Mouse (Mus musculus) adrenal gland, postnatal 25 days (tissue): Measurements from ENCODE around the gene Foxd1. TPM values are rescaled to one million over a fixed set of nuclear protein-coding genes. Genes with fewer than 3 reads are reported as not detected.

Experiments
- DNase-seq: peaks from one replicate; pipeline ENCODE4 v3.0.0; 2021; ENCODE audit warnings: mixed read lengths
- long read RNA-seq: library from polyadenylated mRNA; stranded (forward); transcript quantifications from one replicate; pipeline ENCODE4 v2.0.0, GENCODE M21; 2021
- total RNA-seq: library from RNA; stranded (reverse); gene quantifications from 2 replicates; pipeline ENCODE4 v1.2.3, GENCODE M21; 2021

The Foxd1 gene
- total RNA-seq: 0.30 and 0.48 TPM in 2 replicates
- long read RNA-seq, full-length matches to known transcripts: 3 of 3 reads
- long read RNA-seq, partial matches to known transcripts: 0 of 3 reads
- long read RNA-seq, other reads (novel, unspliced or antisense): 0 of 3 reads

GRCm38 (mm10) chr13:98354090-98354801, at the start of gene Foxd1:
Gene Foxd1, plus strand, starts transcription at chr13:98354242.
- peak; percentile 37 for DNase-seq

DNA sequence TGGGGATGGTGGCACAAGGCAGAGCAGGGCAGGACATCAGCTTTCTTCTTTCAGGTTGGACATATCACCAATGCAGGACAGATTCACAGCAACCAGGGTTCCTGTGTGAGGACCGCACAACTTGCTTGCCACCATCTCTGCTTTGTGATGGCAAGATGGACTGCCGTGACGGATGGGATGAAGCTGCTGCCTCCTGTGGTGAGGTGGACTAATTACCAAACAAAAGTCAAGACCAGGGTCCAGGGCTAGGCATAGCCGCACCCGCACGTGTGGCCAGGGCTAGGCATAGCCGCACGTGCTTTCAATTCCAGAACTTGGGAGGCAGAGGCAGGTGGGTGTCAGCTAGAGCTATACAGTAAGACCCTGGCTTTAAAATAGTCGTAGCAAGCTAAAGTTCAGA, 48.8 kb upstream of the Foxd1 start:
- no peak for DNase-seq

DNA sequence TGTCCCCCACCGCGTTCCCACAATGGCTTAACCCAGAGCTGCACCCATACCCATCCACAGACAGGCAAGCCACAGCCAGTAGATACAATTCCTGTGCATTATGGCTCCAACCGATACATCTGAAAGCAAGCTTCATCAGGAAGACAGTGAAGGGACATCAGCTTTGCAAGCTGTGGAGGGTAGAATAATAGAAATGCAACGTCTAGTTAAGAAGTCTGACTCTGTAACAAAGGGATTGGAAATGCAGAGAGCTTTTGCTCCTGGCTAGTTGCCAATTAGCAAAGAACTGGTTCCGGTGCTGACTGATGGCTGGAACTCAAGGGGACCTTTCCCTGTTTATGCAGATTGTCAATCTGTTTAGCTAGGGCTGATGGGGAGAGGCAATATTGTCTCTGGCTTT, 47.6 kb upstream of the Foxd1 start:
- no peak for DNase-seq

GRCm38 (mm10) chr13:98306852-98307475, 47.1 kb upstream of the Foxd1 start:
- no peak for DNase-seq

GRCm38 (mm10) chr13:98308004-98308403, 46.0 kb upstream of the Foxd1 start:
- no peak for DNase-seq

DNA sequence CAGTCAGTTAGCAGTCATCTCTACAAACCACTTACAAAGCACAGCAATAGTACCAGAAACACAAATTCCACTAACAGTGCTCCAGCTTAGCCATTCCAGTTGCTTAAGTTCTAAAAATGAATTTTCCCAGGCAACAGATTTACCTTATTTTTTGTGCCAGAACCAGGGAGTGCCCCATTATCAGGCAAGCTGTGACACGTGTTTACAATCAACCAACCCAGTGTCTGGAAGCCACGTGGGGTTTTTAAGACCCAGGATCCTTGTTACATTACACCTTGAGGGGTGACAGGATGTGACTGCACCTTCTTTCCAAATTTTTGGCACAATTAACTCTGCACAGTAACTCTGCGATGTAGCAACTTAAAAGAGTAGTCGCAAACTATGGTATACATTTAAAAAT, 45.3 kb upstream of the Foxd1 start:
- DNase-seq: no peak

GRCm38 (mm10) chr13:98311597-98311996, 42.4 kb upstream of the Foxd1 start:
- no peak for DNase-seq

- no peak for DNase-seq
These were observed 40.4 kb upstream of the Foxd1 start for GRCm38 (mm10) chr13:98313631-98314030.

DNA sequence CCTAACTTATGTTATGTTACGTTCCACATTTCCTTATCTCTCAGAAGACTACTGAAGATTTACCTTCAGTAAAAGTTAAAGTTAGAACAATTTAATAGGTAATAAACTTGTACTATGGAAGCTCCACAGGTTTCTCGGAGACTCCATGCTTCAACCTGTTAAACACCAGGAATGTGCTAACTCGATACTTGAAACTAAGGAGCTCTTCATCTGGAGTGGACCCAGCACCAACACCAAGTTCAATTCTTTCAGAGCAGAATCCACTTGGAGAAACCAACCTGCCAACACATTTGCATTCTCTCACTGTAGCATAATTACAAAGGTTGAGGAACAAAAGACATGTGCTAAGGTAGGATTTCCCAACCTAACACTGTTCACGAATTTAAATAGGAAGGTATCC, 38.9 kb upstream of the Foxd1 start:
- DNase-seq: no peak

DNA sequence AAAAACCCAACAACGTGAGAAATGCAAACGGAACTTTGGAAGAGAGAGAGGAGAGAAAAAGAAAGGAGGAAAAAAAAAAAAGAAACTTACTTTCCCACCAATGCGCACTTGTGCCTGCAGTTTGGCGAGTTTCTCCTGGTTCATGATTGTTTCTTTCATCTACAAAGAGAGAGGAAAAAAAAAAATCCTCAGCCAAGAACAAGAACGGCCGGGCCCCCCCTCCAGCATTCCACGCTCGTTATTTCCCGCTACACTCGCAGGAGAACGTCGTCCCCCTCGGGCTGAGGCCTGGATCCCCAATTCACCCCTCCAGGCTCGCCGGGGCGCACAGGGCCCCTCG, 37.9 kb upstream of the Foxd1 start:
- DNase-seq: no peak

- DNase-seq: peak; percentile 96
These were observed 37.4 kb upstream of the Foxd1 start, which contains the start of gene Btf3 for GRCm38 (mm10) chr13:98316480-98317245. Gene Btf3, minus strand, starts transcription at chr13:98317006.

DNA sequence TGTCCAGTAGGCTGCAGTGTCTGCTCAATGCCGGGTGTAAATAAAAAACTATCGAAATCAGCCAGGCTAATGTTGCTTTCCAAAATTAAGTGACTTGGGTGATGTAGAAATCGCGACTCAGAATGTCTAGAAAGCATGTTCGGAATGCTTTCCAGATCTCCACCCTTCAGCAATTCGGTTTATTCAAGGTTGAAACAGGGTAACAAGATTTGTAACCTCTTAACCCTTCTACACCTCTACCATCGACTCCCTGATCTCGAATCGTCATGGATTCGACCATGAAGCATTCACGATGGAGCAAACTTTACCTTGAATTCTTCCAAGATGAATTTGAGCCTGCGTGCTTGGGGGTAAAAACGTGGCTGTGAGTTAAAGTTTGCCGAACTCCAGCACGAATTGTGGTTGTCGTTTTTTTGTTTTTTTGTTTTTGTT, 36.8 kb upstream of the Foxd1 start:
- DNase-seq: no peak

DNA sequence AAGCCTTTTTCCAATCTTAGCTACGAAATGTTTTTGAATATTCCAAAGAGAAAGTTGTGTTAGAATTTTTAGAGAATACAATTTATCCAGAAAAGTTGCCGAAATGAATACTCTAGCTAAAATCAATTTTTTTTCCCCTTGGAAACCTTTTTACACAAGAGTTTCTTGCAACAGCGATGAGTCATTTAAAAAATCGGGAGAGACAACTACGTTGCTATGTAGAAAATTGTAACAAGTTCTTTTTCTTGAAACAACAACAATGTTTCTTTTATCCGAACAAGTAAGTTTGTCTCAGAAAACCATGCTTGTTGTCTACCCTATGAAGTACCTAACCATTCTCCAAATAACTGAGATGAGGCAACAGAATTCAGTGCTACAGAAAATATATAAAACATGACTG, 36.1 kb upstream of the Foxd1 start:
- no peak for DNase-seq

- DNase-seq: no peak
These were observed 29.0 kb upstream of the Foxd1 start for GRCm38 (mm10) chr13:98325034-98325433.

DNA sequence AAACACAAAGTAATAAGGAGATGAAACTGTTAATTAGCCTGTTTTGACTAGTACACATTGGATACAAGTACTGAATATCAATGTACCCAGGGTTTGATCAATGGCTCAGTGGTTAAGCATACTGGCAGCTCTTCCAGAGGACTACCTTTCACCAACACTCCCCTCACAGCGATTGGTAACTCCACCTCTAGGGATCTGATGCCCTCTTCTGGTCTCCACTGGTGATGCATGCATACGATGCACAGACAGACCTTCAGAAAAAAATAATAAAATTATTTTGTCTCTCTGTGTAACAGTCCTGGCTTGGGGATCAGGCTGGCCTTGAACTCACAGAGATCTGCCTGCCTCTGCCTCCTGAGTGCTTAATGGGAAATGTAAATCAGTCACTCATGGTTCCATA, 21.9 kb upstream of the Foxd1 start:
- DNase-seq: peak; percentile 16

GRCm38 (mm10) chr13:98336205-98336604, 17.8 kb upstream of the Foxd1 start:
- no peak for DNase-seq

GRCm38 (mm10) chr13:98340506-98340905, 13.5 kb upstream of the Foxd1 start:
- no peak for DNase-seq

- DNase-seq: no peak
These were observed 4.6 kb upstream of the Foxd1 start for GRCm38 (mm10) chr13:98349491-98349890.

GRCm38 (mm10) chr13:98351527-98351926, 2.5 kb upstream of the Foxd1 start:
- DNase-seq: peak; percentile 33

DNA sequence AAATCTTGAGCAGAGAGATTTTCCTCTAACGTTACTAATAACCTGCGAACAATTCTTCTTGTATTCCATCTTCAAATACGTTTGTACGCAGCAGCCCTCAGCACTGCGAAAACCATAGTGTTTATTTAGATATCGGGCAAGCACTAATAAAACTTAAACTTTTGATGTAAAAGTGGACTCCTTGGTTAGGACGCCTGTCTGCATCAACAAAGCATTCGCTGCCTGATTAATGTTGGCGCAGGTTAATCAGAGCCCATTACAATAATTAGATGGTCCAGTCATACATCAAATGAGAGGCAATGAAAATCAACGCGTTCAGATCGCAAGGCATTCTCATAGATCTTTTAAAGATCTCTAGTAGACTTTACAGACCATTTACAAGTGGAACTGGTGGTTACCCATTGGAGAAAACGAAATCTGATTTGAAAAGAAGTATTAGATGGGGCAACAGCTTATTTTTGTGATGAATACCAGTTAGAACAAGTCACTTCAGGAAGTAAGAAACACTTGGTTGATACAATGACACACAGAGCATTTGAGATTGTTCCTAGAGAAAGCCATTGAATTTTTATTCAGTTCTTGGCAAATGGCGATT, 1.6 kb upstream of the Foxd1 start:
- DNase-seq: no peak

- no peak for DNase-seq
These were observed 343 bp upstream of the Foxd1 start for GRCm38 (mm10) chr13:98353709-98354089.

- DNase-seq: peak; percentile 21
These were observed 973 bp downstream of the Foxd1 start for GRCm38 (mm10) chr13:98354871-98355558.
